Mouse (Mus musculus) embryo, embryonic 11.5 days (tissue): Measurements from ENCODE around the gene Med20.
"Not testable (repeated sequence)": the region's sequence is repeated elsewhere in the genome, so short reads cannot be mapped to it uniquely, and the experiment has no call there.

Experiments
- DNase-seq: peaks from one replicate; pipeline ENCODE4 v3.0.0-alpha.2; 2012; ENCODE audit warnings: low read depth, low spot score

Med20 gene

DNA sequence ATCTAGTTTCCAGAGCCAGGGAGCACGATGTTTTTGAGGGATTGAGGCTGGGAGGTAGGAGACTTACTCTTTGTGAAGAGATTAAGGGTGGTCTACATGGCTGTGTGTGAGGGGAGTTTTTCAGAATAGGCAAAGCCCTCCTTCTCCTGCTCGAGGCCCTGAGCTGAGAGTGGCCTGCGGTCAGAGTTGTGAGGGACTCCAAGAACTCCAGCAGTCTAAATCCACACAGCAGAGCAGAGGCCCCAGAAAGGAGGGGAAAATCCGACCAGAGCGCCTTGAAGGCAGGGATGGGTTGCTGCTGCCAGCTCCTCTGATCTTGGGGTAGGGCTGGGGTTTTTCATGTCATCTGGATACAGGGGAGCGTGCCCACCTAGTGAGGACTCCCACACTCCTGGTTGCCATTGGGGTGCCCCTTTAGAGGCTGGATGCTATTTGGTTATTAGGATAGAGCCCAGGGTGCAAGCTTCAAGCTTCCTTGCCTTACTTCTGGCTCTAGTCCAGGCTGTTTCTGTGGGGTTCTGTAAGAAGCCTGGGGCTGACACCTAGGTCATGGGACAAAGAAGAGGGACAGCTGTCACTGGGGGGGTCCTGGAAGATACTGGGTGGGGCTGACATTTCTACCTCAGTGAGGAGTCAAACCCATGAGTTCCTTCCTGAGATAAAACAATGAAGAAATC lies 15.1 kb upstream of the Med20 start:
- no peak for DNase-seq

DNA sequence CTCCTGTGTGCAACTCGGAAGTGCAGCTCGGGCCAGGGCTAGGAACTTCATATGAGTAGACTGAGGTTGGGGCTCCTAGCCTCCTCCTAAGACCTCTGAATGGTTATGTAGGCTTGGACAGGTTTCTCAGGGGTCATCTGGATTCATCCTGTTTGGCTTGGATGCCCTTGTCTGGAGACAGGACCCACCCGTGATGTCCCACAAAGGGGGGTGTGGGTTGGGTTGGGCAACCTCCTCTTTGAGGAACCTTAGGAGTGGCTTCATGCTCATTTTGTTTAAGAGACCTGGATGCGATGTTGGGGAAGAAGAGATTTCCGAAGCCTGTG lies 14.6 kb upstream of the Med20 start:
- DNase-seq, result no peak

- DNase-seq, result no peak
Measured at GRCm38 (mm10) chr17:47597261-47597660, 14.1 kb upstream of the Med20 start.

- no peak for DNase-seq
Measured at GRCm38 (mm10) chr17:47597838-47598579, 13.4 kb upstream of the Med20 start.

DNA sequence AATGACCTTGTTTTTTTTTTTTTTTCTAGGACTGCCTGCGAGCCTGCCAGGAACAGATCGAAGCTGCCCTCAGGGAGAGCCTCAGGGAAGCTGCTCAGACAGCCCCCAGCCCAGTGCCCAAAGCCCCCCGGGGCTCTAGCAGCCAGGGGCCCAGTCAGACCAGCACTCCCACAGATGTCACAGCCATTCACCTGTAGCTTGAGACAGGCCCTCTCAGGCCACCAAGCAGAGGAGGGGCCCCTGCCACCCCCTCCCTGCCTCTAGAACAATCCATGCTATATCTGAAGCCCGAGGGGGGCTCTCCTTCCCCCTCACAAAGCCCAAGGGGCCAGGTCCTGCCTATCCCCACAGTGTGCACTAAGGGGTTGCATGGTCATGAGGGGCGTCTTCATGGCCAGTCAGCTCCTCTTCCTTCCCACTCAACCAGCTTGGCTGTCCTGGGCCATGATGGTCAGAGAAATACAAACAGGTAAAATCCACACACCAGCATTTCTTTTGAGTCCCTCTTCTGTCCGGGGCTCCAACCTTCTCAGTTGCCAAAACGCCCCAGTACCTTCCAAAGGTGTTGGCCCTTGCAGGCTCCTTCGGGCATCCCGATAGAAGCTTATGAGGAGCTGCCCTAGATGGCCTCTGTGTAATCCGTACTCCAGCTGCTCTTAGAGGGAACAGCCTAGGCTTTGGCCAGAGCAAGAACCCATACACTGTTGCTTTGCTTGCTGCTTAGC lies 12.6 kb upstream of the Med20 start:
- not testable (repeated sequence) for DNase-seq

GRCm38 (mm10) chr17:47599511-47600297 lies 11.7 kb upstream of the Med20 start:
- no peak for DNase-seq

GRCm38 (mm10) chr17:47600601-47601388 lies 10.6 kb upstream of the Med20 start:
- DNase-seq, result no peak

DNA sequence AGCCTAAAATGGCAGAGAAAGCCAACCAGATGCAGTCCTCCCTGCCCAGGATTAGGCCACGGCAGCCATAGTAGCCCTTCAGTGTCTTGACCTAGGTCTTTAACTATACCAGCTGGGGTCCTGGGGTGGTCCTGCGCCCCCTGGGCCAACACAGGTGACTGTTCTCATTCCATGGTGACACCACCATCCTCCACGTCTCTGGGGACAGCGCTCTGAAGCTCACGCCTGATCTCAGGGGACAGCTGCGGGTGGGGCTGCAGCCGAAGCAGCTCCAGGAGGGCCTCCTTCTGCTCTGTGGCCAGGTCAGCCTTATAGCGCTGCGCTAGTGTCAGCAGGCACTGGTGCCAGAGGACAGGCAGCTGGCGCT lies 10.0 kb upstream of the Med20 start:
- DNase-seq, result no peak

DNA sequence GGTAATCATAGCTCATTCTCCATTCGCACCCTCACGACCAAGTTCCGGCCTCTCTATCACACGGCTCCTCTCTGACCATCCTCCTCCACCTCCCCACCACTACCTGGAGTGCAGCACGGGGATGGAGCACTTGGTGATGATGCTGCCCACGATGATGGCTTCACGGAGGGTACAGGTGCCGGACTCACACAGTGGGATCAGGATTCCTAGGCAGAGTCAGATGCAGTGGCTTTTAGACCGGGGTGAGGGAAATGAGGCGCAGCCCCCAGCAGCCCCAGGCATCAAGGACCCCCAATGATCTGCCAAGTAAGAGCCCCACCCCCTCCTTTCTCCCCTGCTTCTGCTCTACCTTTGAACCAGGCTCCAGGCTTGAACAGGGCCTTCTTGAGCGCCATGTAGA lies 9.1 kb upstream of the Med20 start:
- no peak for DNase-seq

GRCm38 (mm10) chr17:47606220-47606619 lies 5.2 kb upstream of the Med20 start:
- DNase-seq, result no peak

DNA sequence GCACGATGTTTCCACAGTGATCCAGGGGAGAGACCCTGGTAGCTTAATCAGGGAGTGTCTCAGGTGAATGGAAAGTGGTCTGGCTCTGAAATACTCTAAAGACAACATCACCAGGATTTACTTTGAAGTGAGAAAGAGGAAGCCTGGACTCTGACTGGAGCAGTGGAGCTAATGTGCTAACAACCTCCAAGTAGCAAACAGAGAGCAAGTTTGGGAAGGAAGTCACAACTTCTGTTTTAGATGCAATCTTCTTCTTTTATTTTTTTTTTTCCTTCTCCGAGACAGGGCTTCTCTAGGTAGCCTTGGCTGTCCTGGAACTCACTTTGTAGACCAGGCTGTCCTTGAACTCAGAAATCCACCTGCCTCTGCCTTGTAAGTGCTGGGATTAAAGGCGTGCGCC lies 2.2 kb upstream of the Med20 start:
- no peak for DNase-seq

GRCm38 (mm10) chr17:47611661-47611982 lies 240 bp downstream of the Med20 start:
- no peak for DNase-seq

DNA sequence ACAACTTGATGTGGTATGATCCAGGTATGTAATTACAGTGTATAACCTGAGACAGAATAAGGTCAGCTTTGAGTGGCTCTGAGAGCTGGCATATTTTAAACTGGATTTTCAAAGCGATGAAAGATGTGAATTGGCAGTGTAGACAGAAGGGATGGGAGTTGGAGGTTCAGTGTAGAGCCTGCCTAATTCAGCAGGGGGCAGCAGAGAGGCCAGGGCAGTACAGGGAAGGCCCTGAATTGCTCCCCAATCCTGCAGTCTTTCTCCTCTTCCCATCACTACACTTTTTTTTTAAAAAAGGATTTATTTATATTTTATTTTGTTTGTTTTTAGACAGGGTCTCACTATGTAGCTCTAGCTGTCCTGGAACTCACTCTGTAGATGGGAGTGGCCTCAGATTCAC lies 2.6 kb downstream of the Med20 start:
- DNase-seq, result no peak

DNA sequence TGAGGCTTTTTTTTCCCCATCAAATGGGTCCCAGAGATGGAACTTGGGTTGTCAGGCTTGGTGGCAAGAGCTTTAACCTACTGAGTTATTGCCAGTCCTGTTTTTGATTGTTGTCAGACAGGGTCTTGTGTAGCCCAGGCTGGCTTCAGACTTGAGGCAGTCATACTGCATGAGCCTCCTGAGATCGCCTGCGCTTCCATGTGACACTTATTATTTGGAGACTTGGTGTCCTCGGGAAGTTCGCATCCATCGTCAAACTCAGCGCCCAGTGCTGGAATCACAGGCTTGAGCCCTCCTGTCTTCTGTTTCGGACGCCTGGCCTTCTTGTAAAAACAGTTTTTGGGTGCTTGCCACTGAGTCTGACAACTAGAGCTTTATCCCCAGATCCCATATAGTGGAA lies 4.7 kb downstream of the Med20 start:
- no peak for DNase-seq

- no peak for DNase-seq
Measured at GRCm38 (mm10) chr17:47616652-47617051, 5.3 kb downstream of the Med20 start.

DNA sequence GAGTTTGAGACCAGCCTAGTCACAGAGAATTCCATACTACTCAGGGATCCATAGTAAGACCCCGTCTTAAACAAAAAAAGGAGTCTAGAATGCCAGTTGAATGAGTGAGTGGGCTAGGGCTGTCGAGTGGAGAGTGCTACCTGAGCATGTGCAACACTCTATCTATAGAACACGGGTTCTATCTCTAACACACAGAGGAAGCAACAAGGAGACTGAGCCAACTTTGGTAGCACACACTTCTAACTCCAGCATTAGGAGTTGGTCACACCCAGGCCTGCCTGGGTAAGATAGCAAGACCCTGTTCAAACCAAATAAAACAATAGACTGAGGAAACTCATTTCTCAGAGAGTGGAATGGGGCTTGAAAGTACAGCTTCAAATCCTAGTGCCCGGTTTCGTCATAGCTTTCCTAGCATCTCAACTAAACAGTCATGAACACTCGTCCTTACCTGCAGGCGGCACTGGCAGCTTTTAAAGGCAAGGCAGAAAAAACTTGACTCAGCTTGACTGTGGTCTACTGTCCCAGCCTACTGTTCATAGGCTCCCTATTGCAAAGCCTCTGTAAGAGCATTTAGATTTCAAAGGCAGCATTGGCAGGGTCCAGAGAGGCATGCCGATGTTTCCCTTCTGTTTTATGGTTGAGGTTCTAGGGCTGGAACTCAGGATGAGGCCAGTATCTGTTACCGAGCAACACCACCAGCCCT lies 6.4 kb downstream of the Med20 start:
- no peak for DNase-seq

DNA sequence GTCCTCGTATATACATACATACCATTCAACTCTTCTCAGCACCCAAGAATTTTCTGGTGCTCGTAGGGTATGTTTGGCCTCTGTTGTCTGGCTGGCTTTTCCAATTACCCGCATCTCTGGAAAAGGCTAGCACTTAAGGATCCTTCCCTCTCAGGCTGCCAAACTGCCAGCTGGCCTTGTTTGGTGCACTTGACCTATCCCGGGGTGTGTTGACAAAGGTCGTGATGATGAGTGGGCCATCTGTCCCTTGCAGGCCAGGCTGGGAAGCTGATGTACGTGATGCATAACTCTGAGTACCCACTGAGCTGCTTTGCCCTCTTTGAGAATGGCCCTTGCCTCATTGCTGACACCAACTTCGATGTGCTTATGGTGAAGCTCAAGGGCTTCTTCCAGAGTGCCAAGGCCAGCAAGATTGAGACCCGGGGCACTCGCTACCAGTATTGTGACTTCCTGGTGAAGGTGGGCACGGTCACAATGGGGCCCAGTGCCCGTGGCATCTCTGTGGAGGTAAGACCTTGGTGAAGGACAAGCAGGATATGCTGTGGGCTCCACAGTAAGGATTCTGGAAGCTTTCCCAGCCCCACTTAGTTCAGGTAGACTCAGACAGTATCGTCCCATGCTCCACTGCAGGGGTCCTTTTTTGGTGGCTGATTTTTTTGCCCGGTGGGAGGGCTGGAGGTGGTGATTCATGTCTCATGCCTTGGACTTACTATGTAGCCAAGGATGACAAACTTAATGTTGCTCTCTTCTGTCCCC lies 7.4 kb downstream of the Med20 start:
- DNase-seq, result no peak

DNA sequence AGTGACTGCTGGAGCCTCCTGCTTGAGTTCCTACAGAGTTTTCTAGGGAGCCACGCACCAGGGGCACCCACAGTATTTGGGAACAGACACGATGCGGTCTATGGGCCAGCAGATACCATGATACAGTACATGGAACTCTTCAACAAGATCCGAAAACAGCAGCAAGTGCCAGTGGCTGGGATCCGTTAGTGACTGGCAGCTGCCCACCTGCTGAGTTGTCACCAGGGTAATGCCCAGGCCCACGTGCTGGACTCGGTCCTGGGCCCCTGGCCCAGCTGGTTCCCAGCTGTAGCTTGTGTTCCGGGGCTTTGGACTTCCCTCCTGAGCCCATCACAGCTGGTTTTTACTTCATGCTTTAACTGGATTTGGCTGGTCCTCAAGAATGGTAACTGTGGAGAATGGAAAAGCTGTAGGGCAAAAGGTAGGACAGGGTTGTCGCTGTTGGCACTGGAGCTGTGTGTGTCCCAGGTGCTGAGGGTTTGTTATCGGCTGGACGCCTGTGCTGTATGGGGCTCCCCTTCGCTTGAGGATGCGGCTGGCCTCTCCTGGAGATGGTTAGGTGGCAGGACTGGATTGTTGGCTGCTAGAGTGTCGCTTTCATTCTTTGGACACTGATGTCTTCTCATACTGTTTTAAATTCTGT lies 11.7 kb downstream of the Med20 start:
- DNase-seq, result no peak

- not testable (repeated sequence) for DNase-seq
Measured at GRCm38 (mm10) chr17:47624572-47624971, 13.2 kb downstream of the Med20 start.

GRCm38 (mm10) chr17:47625088-47625487 lies 13.7 kb downstream of the Med20 start:
- no peak for DNase-seq
